Mouse (Mus musculus): Measurements from ENCODE around the gene Npcd. TPM values are rescaled to one million over a fixed set of nuclear protein-coding genes. Genes with fewer than 3 reads are reported as not detected.

Npcd gene
- polyA plus RNA-seq, 1 experiment from 2014 or later = not detected

- 61% methylated on average over 8 of the region's 8 CpGs for WGBS
- Histone ChIP-seq H3K4me2 (ENCODE audit: low read depth, low read length) (no peak overlapping the region), H3K27me3 (replicated peaks; ENCODE audit: control insufficient read depth, insufficient read depth, low read length) (no peaks in the 10 kb centered on the region), H3K4me1 (ENCODE audit: control insufficient read depth, insufficient read depth, low read length) (no peaks in the 10 kb centered on the region), H3K27ac (ENCODE audit: low read length) (no peak overlapping the region), H3K9ac (ENCODE audit: low read depth, low read length) (no peak overlapping the region), H3K4me3 (ENCODE audit: low read length) (no peak overlapping the region), H3K36me3 (ENCODE audit: control insufficient read depth, insufficient read depth, low read length) (no peaks in the 10 kb centered on the region), H3K9me3 (ENCODE audit: control insufficient read depth, low read length) (no peaks in the 10 kb centered on the region)
- no peak for ATAC-seq
These were observed 46.2 kb downstream of the Npcd start for GRCm38 (mm10) chr15:79787815-79788214.

- no peaks in the 10 kb centered on the region for H3K9me3 ChIP-seq (ENCODE audit: control insufficient read depth, low read length)
- ATAC-seq = no peak
- no peak overlapping the region for H3K4me2 ChIP-seq (ENCODE audit: low read depth, low read length)
- H3K27ac ChIP-seq (ENCODE audit: low read length) = no peak overlapping the region
- H3K9ac ChIP-seq (ENCODE audit: low read depth, low read length) = no peak overlapping the region
- no peak overlapping the region for H3K4me3 ChIP-seq (ENCODE audit: low read length)
- H3K36me3 ChIP-seq (ENCODE audit: control insufficient read depth, insufficient read depth, low read length) = no peaks in the 10 kb centered on the region
- 69% methylated on average over 1 of the region's 1 CpGs for WGBS
- H3K27me3 ChIP-seq (replicated peaks; ENCODE audit: control insufficient read depth, insufficient read depth, low read length) = no peaks in the 10 kb centered on the region
- no peaks in the 10 kb centered on the region for H3K4me1 ChIP-seq (ENCODE audit: control insufficient read depth, insufficient read depth, low read length)
These were observed 49.0 kb downstream of the Npcd start for GRCm38 (mm10) chr15:79785056-79785455.

- H3K36me3 ChIP-seq (ENCODE audit: control insufficient read depth, insufficient read depth, low read length) = no peaks in the 10 kb centered on the region
- no peak for ATAC-seq
- H3K9me3 ChIP-seq (ENCODE audit: control insufficient read depth, low read length) = no peaks in the 10 kb centered on the region
- H3K27ac ChIP-seq (ENCODE audit: low read length) = no peak within 1 kb of the TSS
- H3K4me3 ChIP-seq (ENCODE audit: low read length) = no peak within 1 kb of the TSS
- no peaks in the 10 kb centered on the region for H3K27me3 ChIP-seq (replicated peaks; ENCODE audit: control insufficient read depth, insufficient read depth, low read length)
- H3K4me1 ChIP-seq (ENCODE audit: control insufficient read depth, insufficient read depth, low read length) = peaks cover 12% of the 10 kb centered on the region
- H3K9ac ChIP-seq (ENCODE audit: low read depth, low read length) = no peak within 1 kb of the TSS
- no peak within 1 kb of the TSS for H3K4me2 ChIP-seq (ENCODE audit: low read depth, low read length)
These were observed 56.3 kb downstream of the Npcd start, which contains the start of gene Dnal4 for GRCm38 (mm10) chr15:79777749-79778148. Gene Dnal4 (minus strand): TSS chr15:79777849.

DNA sequence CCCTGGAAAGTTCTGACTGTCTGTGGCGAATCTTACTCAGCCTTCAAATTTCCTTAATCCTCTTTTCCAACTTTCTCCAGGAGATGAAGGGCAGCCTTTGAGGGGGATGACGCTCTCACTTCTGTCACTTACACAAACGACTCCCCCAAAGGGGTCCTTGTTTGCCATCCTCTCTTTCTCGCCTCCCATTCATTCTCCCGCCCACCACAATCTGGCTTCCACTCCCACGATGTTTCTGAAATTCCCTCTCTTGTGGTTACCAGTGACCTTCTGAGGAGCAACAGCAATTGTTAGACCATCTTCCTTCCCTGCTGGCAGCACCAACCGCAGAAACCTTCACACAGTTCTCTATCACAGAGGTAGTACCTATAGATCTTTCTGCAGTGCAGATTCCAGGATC lies 58.4 kb downstream of the Npcd start:
- Histone ChIP-seq H3K9ac (ENCODE audit: low read depth, low read length) (no peak overlapping the region), H3K4me1 (ENCODE audit: control insufficient read depth, insufficient read depth, low read length) (peaks cover 12% of the 10 kb centered on the region), H3K27me3 (replicated peaks; ENCODE audit: control insufficient read depth, insufficient read depth, low read length) (no peaks in the 10 kb centered on the region), H3K4me3 (ENCODE audit: low read length) (no peak overlapping the region), H3K9me3 (ENCODE audit: control insufficient read depth, low read length) (no peaks in the 10 kb centered on the region), H3K4me2 (ENCODE audit: low read depth, low read length) (no peak overlapping the region), H3K27ac (ENCODE audit: low read length) (no peak overlapping the region), H3K36me3 (ENCODE audit: control insufficient read depth, insufficient read depth, low read length) (no peaks in the 10 kb centered on the region)
- WGBS = 59% methylated on average over 7 of the region's 7 CpGs
- no peak for ATAC-seq

DNA sequence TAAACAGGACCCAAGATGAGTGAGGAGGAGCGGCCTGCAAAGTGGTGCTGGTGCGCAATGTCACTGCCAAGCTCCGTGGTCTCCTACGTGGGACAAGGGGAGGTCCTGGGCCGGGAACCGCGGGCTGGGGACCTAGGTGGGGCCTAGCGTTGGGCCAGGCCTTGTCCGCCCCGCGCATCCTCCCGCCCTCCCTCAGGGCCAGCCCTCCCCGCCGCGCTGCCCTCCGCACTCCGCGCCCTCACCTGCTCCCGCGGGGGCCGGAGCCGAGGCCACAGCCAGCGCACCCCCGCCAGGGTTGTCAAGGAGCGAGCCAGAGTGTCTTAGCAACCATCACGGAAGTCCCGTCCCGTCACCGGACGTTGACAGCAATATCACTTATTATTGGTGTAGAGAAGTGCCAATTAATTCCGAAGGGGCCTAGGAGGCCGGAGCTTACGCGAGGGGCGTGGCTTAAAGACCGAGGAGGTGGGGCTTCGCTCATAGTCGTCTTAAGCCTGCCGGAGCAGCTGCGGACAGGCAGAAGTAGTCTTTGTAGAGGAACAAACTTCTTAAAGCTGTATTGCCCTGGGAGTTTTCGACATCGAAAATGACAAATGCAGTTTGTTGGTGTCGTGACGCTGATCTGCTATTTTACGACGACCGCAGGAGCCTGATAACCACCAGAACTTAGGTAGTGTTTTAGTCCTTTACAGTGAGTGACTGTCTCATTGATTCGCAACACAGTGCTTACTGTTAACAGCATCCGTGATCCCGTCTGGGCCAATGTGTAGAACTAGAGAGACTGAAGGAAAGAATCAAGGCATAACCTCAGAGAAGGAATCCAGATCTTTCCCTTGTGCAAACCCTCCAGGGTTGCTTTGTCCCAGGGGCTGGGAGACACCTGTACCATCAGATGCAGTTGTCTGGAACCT lies 59.7 kb downstream of the Npcd start:
- peak overlapping the region; percentile 75 for H3K4me2 ChIP-seq (ENCODE audit: low read depth, low read length)
- ATAC-seq = peak; percentile 99
- H3K27ac ChIP-seq (ENCODE audit: low read length) = peak overlapping the region; percentile 68
- H3K27me3 ChIP-seq (replicated peaks; ENCODE audit: control insufficient read depth, insufficient read depth, low read length) = no peaks in the 10 kb centered on the region
- H3K36me3 ChIP-seq (ENCODE audit: control insufficient read depth, insufficient read depth, low read length) = no peaks in the 10 kb centered on the region
- no peaks in the 10 kb centered on the region for H3K9me3 ChIP-seq (ENCODE audit: control insufficient read depth, low read length)
- under 1% methylated on average over 50 of the region's 50 CpGs for WGBS
- H3K4me1 ChIP-seq (ENCODE audit: control insufficient read depth, insufficient read depth, low read length) = peaks cover 12% of the 10 kb centered on the region
- peak overlapping the region; percentile 89 for H3K4me3 ChIP-seq (ENCODE audit: low read length)
- H3K9ac ChIP-seq (ENCODE audit: low read depth, low read length) = peak overlapping the region; percentile 87

GRCm38 (mm10) chr15:79770629-79771240 lies 63.3 kb downstream of the Npcd start:
- Histone ChIP-seq H3K27ac (ENCODE audit: low read length) (no peak overlapping the region), H3K9ac (ENCODE audit: low read depth, low read length) (no peak overlapping the region), H3K9me3 (ENCODE audit: control insufficient read depth, low read length) (no peaks in the 10 kb centered on the region), H3K4me3 (ENCODE audit: low read length) (no peak overlapping the region), H3K4me1 (ENCODE audit: control insufficient read depth, insufficient read depth, low read length) (peaks cover 12% of the 10 kb centered on the region), H3K27me3 (replicated peaks; ENCODE audit: control insufficient read depth, insufficient read depth, low read length) (no peaks in the 10 kb centered on the region), H3K36me3 (ENCODE audit: control insufficient read depth, insufficient read depth, low read length) (no peaks in the 10 kb centered on the region), H3K4me2 (ENCODE audit: low read depth, low read length) (no peak overlapping the region)
- 76% methylated on average over 21 of the region's 21 CpGs for WGBS
- ATAC-seq = no peak

GRCm38 (mm10) chr15:79768302-79768701 lies 65.7 kb downstream of the Npcd start:
- Histone ChIP-seq H3K9me3 (ENCODE audit: control insufficient read depth, low read length) (no peaks in the 10 kb centered on the region), H3K4me1 (ENCODE audit: control insufficient read depth, insufficient read depth, low read length) (peaks cover 7% of the 10 kb centered on the region), H3K27me3 (replicated peaks; ENCODE audit: control insufficient read depth, insufficient read depth, low read length) (no peaks in the 10 kb centered on the region), H3K9ac (ENCODE audit: low read depth, low read length) (no peak overlapping the region), H3K4me3 (ENCODE audit: low read length) (no peak overlapping the region), H3K27ac (ENCODE audit: low read length) (no peak overlapping the region), H3K4me2 (ENCODE audit: low read depth, low read length) (no peak overlapping the region), H3K36me3 (ENCODE audit: control insufficient read depth, insufficient read depth, low read length) (no peaks in the 10 kb centered on the region)
- ATAC-seq = no peak
- 70% methylated on average over 6 of the region's 6 CpGs for WGBS

GRCm38 (mm10) chr15:79767327-79767961 lies 66.6 kb downstream of the Npcd start:
- no peak for ATAC-seq
- 76% methylated on average over 16 of the region's 16 CpGs for WGBS

GRCm38 (mm10) chr15:79766586-79767071 lies 67.4 kb downstream of the Npcd start:
- 82% methylated on average over 10 of the region's 10 CpGs for WGBS
- ATAC-seq = no peak
- no peak overlapping the region for H3K4me2 ChIP-seq (ENCODE audit: low read depth, low read length)

More at GRCm38 (mm10) chr15:79767327-79767961, 66.6 kb downstream of the Npcd start:
- Histone ChIP-seq H3K27ac (ENCODE audit: low read length) (no peak overlapping the region), H3K9ac (ENCODE audit: low read depth, low read length) (no peak overlapping the region), H3K27me3 (replicated peaks; ENCODE audit: control insufficient read depth, insufficient read depth, low read length) (no peaks in the 10 kb centered on the region), H3K4me2 (ENCODE audit: low read depth, low read length) (no peak overlapping the region), H3K9me3 (ENCODE audit: control insufficient read depth, low read length) (no peaks in the 10 kb centered on the region), H3K4me1 (ENCODE audit: control insufficient read depth, insufficient read depth, low read length) (0 out of 2 replicates have a peak, but pooled peaks cover 4% of the 10 kb centered on the region), H3K36me3 (ENCODE audit: control insufficient read depth, insufficient read depth, low read length) (no peaks in the 10 kb centered on the region), H3K4me3 (ENCODE audit: low read length) (no peak overlapping the region)

More at GRCm38 (mm10) chr15:79766586-79767071, 67.4 kb downstream of the Npcd start:
- Histone ChIP-seq H3K27ac (ENCODE audit: low read length) (no peak overlapping the region), H3K36me3 (ENCODE audit: control insufficient read depth, insufficient read depth, low read length) (no peaks in the 10 kb centered on the region), H3K4me3 (ENCODE audit: low read length) (no peak overlapping the region), H3K9ac (ENCODE audit: low read depth, low read length) (no peak overlapping the region), H3K9me3 (ENCODE audit: control insufficient read depth, low read length) (no peaks in the 10 kb centered on the region), H3K4me1 (ENCODE audit: control insufficient read depth, insufficient read depth, low read length) (0 out of 2 replicates have a peak, but pooled peaks cover 4% of the 10 kb centered on the region), H3K27me3 (replicated peaks; ENCODE audit: control insufficient read depth, insufficient read depth, low read length) (no peaks in the 10 kb centered on the region)

All from intestine, embryonic 16.5 days (tissue).